Mouse (Mus musculus) mammary gland, adult 2 months (tissue): ENCODE results near the gene Slc47a2. TPM values are rescaled to one million over a fixed set of nuclear protein-coding genes. Genes with fewer than 3 reads are reported as not detected.

Experiments used
- polyA plus RNA-seq: library from polyadenylated mRNA; depleted of rRNA; stranded (reverse); fragments of >200 nt; gene quantifications from 2 replicates; pipeline ENCODE4 v1.2.3, GENCODE M21; 2012; ENCODE audit warnings: low replicate concordance; rRNA removed

Gene Slc47a2
- not detected in 2 replicates for polyA plus RNA-seq

GRCm38 (mm10) chr11:61342505-61343420 lies at the start of gene Slc47a2:
Gene Slc47a2, minus strand, starts transcription at chr11:61342860.

GRCm38 (mm10) chr11:61377881-61378613 lies 35.4 kb upstream of the Slc47a2 start, which contains the start of gene Slc47a1:
Gene Slc47a1, minus strand, starts transcription at chr11:61378345.

GRCm38 (mm10) chr11:61266551-61267533 lies 75.8 kb downstream of the Slc47a2 start, which contains the start of gene Aldh3a2:
Gene Aldh3a2, minus strand, starts transcription at chr11:61267464.

Other genes starting within 250 kb of the Slc47a2 start
- 33.7 and 117 TPM in 2 replicates for gene Tnfrsf13b, start 216.1 kb downstream of the Slc47a2 start, polyA plus RNA-seq
- gene Usp22, start 167.8 kb downstream of the Slc47a2 start, polyA plus RNA-seq, result 34.7 and 48.5 TPM in 2 replicates
- 1.3 and 3.6 TPM in 2 replicates for gene Aldh3a1, start 135.3 kb downstream of the Slc47a2 start, polyA plus RNA-seq
- gene Aldh3a2, start 75.4 kb downstream of the Slc47a2 start, polyA plus RNA-seq, result 75.4 and 81.7 TPM in 2 replicates
- gene Slc47a1, start 35.5 kb upstream of the Slc47a2 start, polyA plus RNA-seq, result 0.53 and 2.8 TPM in 2 replicates
- gene Rnf112, start 111.3 kb upstream of the Slc47a2 start, polyA plus RNA-seq, result 0.09 TPM in 1 of 2 replicates, not detected in the other
- gene Mfap4, start 142.6 kb upstream of the Slc47a2 start, polyA plus RNA-seq, result 38.3 and 112 TPM in 2 replicates
- gene Mapk7, start 151.5 kb upstream of the Slc47a2 start, polyA plus RNA-seq, result 31.9 and 40.8 TPM in 2 replicates
- gene B9d1, start 162.3 kb upstream of the Slc47a2 start, polyA plus RNA-seq, result 16.0 and 20.2 TPM in 2 replicates
- gene Epn2, start 236.8 kb upstream of the Slc47a2 start, polyA plus RNA-seq, result 26.0 and 35.3 TPM in 2 replicates